Mouse (Mus musculus): ENCODE results near the gene Gpr179.

Gpr179 gene

GRCm38 (mm10) chr11:97357663-97358062, 5.8 kb upstream of the Gpr179 start:
- intact Hi-C loops (cut with DNase I), result loop anchor here (10.0 kb wide), 1 partner anchor 107 kb away; no protein-coding TSS in a partner anchor

DNA sequence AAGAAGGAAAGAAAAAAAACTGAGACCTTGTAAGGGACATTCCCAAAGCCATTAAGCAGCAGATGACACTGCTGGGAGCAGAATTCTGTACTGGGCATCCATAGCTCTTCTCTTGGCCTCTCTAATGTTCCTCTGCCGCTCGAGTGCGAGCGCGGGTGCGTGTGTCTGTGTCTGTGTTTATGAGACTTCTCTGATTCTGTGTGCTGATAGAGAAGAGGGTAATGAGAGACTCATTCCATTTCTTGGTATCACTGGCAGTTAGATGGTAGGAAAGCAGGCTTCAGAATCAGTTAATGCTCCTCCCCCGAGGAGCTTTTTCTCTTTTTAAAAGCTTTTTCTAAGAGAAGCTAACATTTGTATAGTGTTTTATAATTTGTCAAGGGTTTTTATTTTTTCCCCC, 3.4 kb upstream of the Gpr179 start:
- intact Hi-C loops (cut with DNase I), result loop anchor here (1.0 to 10.0 kb wide), 2 partner anchors 46 to 110 kb away; no protein-coding TSS in a partner anchor

DNA sequence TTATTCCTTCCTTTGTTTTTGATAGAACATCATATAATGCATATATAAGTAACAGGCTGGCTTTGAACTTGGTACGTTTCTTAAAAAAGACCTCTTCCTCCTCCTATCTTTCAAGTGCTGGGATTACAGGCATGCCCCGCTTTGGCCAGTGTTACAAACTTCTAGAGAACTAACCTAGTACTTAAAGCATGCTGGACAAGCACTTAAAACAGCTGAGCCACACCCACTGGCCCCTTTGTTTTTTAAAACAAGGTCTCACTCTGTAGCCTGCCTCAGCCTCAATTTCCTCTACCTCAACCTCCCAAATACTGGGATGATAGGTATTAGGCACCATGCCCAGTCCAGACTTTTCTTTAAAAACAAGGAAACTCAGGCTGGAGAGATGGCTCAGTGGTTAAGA, 2.8 kb upstream of the Gpr179 start:
- intact Hi-C loops (cut with DNase I), result loop anchor here (1.0 to 10.0 kb wide), 2 partner anchors 47 to 110 kb away; no protein-coding TSS in a partner anchor

DNA sequence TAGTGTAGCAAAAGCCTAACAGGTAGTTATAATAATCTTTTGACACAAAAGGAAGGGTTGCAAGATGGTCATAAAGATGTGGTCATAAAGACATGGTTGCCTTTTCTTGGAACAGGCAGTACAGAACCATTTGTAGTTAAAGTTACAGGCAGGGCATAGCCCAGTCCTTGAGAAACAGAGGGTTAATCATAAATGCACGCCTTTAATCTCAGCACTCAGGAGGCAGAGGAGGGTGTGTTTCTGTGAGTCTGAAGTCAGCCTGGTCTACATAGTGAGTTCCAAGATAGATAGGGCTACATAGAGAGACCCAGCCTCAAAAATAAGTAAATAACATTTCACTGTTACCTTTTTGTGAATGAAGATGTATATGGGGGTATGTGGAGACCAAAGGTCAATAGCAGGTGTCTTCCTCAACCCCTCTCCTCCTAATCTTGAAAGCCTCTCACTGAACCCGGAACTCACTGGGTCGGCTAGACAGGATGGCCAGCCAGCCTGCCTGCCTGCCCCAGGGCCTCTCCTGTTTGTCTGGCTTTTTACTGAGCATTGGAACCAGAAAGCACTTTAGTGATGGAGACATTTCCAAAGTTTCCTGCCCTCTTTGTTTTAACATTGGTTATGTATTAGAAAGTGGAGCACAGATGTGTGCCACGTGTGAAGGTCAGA, 1.2 kb upstream of the Gpr179 start:
- intact Hi-C loops (cut with DNase I), result loop anchor here (10.0 kb wide), 1 partner anchor 112 kb away; no protein-coding TSS in a partner anchor

GRCm38 (mm10) chr11:97350035-97350434, 1.8 kb downstream of the Gpr179 start:
- intact Hi-C loops (cut with DNase I), result loop anchor here (10.0 kb wide), 1 partner anchor 115 kb away; no protein-coding TSS in a partner anchor

GRCm38 (mm10) chr11:97347291-97347690, 4.6 kb downstream of the Gpr179 start:
- intact Hi-C loops (cut with DNase I), result no loop called here

GRCm38 (mm10) chr11:97346383-97346782, 5.5 kb downstream of the Gpr179 start:
- intact Hi-C loops (cut with DNase I), result no loop called here

GRCm38 (mm10) chr11:97345446-97345845, 6.4 kb downstream of the Gpr179 start:
- intact Hi-C loops (cut with DNase I), result no loop called here

- intact Hi-C loops (cut with DNase I), result no loop called here
Observed at GRCm38 (mm10) chr11:97343619-97344018, 8.3 kb downstream of the Gpr179 start.

DNA sequence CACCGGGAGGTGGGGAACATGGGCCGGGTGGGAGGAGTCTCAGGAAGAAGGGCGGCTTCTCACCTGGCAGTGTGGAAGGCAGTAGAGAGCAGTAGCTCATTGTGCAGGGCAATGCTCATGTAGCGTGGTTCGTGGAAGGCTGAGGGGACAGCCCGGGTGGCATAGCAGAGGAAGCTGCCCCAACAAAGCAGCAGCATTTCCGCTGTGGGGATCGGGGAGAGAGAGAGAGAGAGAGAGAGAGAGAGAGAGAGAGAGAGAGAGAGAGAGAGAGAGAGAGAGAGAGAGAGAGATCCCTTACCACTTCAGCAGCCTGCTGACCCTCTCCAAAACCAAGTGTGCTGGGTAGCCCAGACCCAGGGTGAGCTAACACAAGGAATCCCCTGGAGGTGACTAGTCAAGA, 8.7 kb downstream of the Gpr179 start:
- intact Hi-C loops (cut with DNase I), result no loop called here

GRCm38 (mm10) chr11:97338977-97339315, 12.9 kb downstream of the Gpr179 start:
- intact Hi-C loops (cut with DNase I), result no loop called here

DNA sequence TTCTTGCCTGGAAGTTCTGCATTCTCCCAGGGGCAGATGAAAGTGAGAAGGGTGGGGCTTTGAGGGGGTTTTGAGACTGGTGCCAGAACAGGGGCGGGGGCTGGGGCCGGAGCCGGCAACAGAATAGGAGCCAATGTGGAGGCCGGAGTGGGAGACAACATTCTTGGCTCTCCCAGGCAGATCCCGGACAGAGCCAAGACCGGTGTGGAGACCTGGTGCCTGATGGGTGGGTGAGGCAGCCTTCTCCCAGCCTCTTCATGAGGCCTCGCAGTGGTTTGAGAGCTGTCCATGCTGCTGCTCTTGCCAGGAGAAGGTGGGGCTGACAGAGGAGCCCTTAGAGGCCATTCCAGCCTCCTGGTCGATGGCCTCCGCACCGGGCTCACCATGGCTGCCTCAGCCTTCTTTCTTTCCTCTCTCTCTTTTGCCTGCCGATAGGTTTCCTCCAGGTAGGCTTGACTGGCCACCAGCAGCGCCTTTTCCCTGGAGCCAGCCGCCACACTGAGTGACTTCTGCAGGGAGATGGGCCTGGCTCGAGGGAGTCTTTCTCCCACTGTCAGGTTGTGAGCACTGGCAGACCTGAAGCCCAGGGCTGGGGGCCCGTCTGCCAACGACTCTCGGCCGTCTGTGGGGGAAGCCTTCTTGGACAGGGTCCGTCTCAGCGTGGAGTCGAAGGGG, 13.4 kb downstream of the Gpr179 start:
- intact Hi-C loops (cut with DNase I), result no loop called here

DNA sequence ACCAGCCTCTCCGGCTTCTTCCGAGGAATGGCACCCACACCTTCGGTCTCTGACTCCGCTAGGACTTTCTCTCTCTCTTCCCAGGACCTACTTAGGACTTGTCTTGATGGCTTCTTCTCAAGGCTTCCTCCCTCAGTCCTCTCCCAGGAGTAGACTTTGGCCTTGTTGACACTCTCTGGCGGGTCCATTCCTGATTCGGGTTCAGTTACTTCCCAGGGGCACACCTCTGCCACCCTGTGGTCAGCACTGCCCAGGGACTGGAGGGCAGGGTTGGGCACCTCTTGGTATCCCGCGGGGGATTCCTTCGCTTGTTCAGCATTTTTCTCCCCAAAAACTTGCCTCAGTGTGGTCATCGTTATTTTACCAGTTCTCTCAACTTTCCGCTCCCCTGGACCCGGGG, 14.5 kb downstream of the Gpr179 start:
- intact Hi-C loops (cut with DNase I), result no loop called here

GRCm38 (mm10) chr11:97336751-97337345, 15.0 kb downstream of the Gpr179 start:
- intact Hi-C loops (cut with DNase I), result no loop called here

- intact Hi-C loops (cut with DNase I), result no loop called here
Observed at GRCm38 (mm10) chr11:97336238-97336637, 15.6 kb downstream of the Gpr179 start.

DNA sequence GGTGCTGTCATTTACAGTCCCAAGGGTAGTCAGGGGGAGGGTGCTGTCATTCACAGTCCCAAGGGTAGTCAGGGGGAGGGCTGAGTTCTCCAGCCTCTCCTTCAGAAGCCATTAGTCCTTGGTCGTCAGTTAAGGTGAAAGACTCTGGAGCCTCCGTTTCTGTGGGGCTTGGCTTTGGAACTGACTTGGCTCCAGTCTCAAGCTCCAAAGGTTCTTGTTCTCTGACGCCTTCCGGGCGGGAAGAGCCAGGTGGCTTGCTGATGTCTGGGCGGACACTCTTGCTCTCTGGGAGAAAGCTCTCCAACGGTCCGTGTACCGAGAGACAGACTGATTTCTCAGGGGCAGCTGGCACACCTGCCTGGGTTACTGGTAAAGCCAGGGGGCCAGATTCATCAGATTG, 17.5 kb downstream of the Gpr179 start:
- intact Hi-C loops (cut with DNase I), result no loop called here

DNA sequence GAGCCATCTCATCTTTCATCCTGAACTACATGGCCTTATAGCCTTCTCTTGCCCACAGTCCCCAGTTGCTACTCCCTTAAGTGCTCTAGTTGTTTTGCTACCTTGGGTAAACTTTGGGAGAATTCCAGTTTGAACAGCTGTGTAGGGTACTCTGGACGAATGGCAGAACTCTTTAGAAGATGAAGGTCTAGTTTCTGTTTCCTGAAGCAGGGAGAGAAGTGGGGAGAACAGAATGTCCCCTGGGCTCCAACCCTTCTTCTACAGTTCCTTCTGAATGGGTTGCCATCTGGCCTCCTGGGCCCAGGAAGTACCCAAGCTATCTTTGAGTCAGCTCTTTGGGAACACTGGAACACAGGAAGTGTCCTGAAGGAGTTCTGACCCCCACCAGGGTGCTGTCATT, 18.0 kb downstream of the Gpr179 start:
- intact Hi-C loops (cut with DNase I), result no loop called here

DNA sequence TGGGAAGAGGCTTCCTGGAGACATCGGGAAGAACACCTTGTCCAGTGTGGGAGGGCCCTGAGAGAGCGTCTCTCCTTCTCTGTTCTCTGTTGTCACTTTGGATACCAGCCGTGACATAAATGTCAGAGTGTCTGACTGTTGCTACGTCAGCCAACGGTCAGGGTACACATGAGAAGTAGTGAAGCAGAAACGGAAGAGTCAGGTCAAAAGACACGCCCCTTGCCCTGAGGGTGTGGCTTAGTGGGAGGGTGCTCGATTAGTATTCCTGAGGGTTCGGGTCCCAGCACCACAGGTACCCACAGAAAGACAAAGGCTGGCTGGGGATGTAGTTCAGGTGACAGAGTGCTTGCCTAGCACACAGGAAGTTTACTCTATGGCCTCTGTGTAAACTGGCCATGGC, 18.8 kb downstream of the Gpr179 start:
- intact Hi-C loops (cut with DNase I), result no loop called here

- intact Hi-C loops (cut with DNase I), result no loop called here
Observed at GRCm38 (mm10) chr11:97331231-97332190, 20.4 kb downstream of the Gpr179 start.

- intact Hi-C loops (cut with DNase I), result no loop called here
Observed at GRCm38 (mm10) chr11:97330315-97330714, 21.6 kb downstream of the Gpr179 start.

DNA sequence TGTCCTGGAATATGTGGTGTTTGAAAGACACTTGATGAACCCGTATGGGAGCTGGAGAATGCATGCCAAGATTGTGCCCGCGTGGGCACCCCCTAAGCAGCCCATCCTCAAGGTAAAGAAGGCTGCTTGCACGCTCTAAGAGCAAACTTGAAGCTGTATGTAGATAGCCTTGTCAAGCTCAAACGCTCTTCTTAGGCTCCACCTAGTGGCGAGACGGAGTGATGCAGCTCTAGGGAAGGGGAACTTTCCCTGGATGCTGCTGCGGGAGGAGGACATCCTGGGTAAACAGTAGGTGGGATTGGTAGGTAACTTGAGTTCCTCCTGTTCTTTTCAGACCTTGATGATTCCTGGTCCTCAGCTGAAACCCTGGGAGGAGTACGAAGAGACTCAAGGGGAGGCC, 23.7 kb downstream of the Gpr179 start:
- intact Hi-C loops (cut with DNase I), result loop anchor here (5.0 kb wide), 1 partner anchor 116 kb away; no protein-coding TSS in a partner anchor

All from adrenal gland (tissue).